In genomic region chr12:80925919-80926318, GRCm38 (mm10) we compare ENCODE assay signal across 18 mouse cellular contexts. TPM values are rescaled to one million over a fixed set of nuclear protein-coding genes. Genes with fewer than 3 reads are reported as not detected.
DNase-seq lines count a peak whose midpoint lies in the region; ATAC-seq and TF ChIP-seq lines count a peak whose summit lies in the region.
"Had no signal": no experiment of that assay in that cellular context is flagged by ENCODE, and none has a peak within 500 bp of the region (broad histone marks: within the 10 kb centered on the region; RNA-seq: fewer than 3 reads in every experiment).

No protein-coding gene starts in this region.

- H3K4me1 ChIP-seq in stomach, embryonic 15.5 days, result peaks cover 2% of the 10 kb centered on the region; the same call in 1 of the 2 replicates
- H3K4me1 ChIP-seq in stomach, postnatal 0 days (replicated peaks; ENCODE audit: control insufficient read depth, insufficient read depth), result no peaks in the 10 kb centered on the region
- H3K4me1 ChIP-seq in kidney, embryonic 16.5 days (ENCODE audit: insufficient read depth, low read length), result peaks cover 17% of the 10 kb centered on the region; the same call in 1 of the 2 replicates
- H3K4me1 ChIP-seq in hindbrain, embryonic 14.5 days (replicated peaks; ENCODE audit: control insufficient read depth, insufficient read depth, low read length), result no peaks in the 10 kb centered on the region

- H3K4me3 ChIP-seq in stomach, embryonic 15.5 days (replicated peaks), result no peak overlapping the region
- H3K4me3 ChIP-seq in stomach, postnatal 0 days (ENCODE audit: low read depth, low read length), result no peak overlapping the region
- no peak overlapping the region for H3K4me3 ChIP-seq in kidney, embryonic 16.5 days (ENCODE audit: low read length)
- no peak overlapping the region for H3K4me3 ChIP-seq in hindbrain, embryonic 14.5 days (replicated peaks; ENCODE audit: low read length)
- H3K4me3 ChIP-seq: hindbrain, embryonic 10.5 days; neural tube, embryonic 13.5 days had no signal

- 0 out of 2 replicates have a peak overlapping the region, but pooled peaks have one; percentile 9 for H3K27ac ChIP-seq in stomach, embryonic 15.5 days
- H3K27ac ChIP-seq in stomach, postnatal 0 days (replicated peaks), result no peak overlapping the region
- H3K27ac ChIP-seq in kidney, embryonic 16.5 days (ENCODE audit: low read length), result no peak overlapping the region
- H3K27ac ChIP-seq in hindbrain, embryonic 14.5 days, result no peak overlapping the region
- H3K27ac ChIP-seq: hindbrain, embryonic 10.5 days; liver, embryonic 14.5 days; macrophage; neural tube, embryonic 13.5 days had no signal

- ATAC-seq in stomach, embryonic 15.5 days (ENCODE audit: insufficient read depth, low FRiP score, low read depth), result no peak
- ATAC-seq in stomach, postnatal 0 days (ENCODE audit: low FRiP score, low TSS enrichment), result no peak
- ATAC-seq in kidney, embryonic 16.5 days (ENCODE audit: low FRiP score, low TSS enrichment), result peak; percentile 75
- ATAC-seq in hindbrain, embryonic 14.5 days (ENCODE audit: low FRiP score), result no peak
- ATAC-seq: midbrain, embryonic 16.5 days had no signal

- no peak overlapping the region for H3K4me2 ChIP-seq in stomach, embryonic 15.5 days
- no peak overlapping the region for H3K4me2 ChIP-seq in stomach, postnatal 0 days (replicated peaks; ENCODE audit: low read depth)
- H3K4me2 ChIP-seq in kidney, embryonic 16.5 days (replicated peaks; ENCODE audit: low read depth, low read length), result no peak overlapping the region
- H3K4me2 ChIP-seq in hindbrain, embryonic 14.5 days (replicated peaks), result no peak overlapping the region
- H3K4me2 ChIP-seq: neural tube, embryonic 13.5 days had no signal

- no peaks in the 10 kb centered on the region for H3K9me3 ChIP-seq in stomach, embryonic 15.5 days
- no peaks in the 10 kb centered on the region for H3K9me3 ChIP-seq in stomach, postnatal 0 days (ENCODE audit: control insufficient read depth, low read length)
- H3K9me3 ChIP-seq in kidney, embryonic 16.5 days (ENCODE audit: low read length), result no peaks in the 10 kb centered on the region
- no peaks in the 10 kb centered on the region for H3K9me3 ChIP-seq in hindbrain, embryonic 14.5 days (ENCODE audit: control insufficient read depth, low read length)
- H3K9me3 ChIP-seq: G1E; hindbrain, embryonic 10.5 days; neural tube, embryonic 13.5 days had no signal

- DNase-seq in adrenal gland, postnatal 10 days, result peak; percentile 66
- no peak for DNase-seq in adrenal gland, adult 8-10 months
- DNase-seq in stomach, postnatal 0 days (ENCODE audit: low spot score), result no peak
- no peak for DNase-seq in hindbrain, embryonic 14.5 days (ENCODE audit: low spot score)
- no peak for DNase-seq in gastrocnemius, postnatal 14 days
- DNase-seq in thymus, postnatal 14 days, result no peak
- DNase-seq: right cerebral cortex, adult 18-20 months; thymus, postnatal 4 days had no signal

- no peak for TF ChIP-seq EP300 in stomach, postnatal 0 days (optimal IDR thresholded peaks at IDR 0.05)

- H3K27me3 ChIP-seq in stomach, embryonic 15.5 days (replicated peaks), result no peaks in the 10 kb centered on the region
- no peaks in the 10 kb centered on the region for H3K27me3 ChIP-seq in stomach, postnatal 0 days (ENCODE audit: control insufficient read depth, insufficient read depth, low read length)
- no peaks in the 10 kb centered on the region; the same call in 1 of the 2 replicates for H3K27me3 ChIP-seq in kidney, embryonic 16.5 days (ENCODE audit: insufficient read depth, low read length)
- H3K27me3 ChIP-seq in hindbrain, embryonic 14.5 days (ENCODE audit: control insufficient read depth, insufficient read depth, low read length), result no peaks in the 10 kb centered on the region
- H3K27me3 ChIP-seq: neural tube, embryonic 13.5 days had no signal

- H3K36me3 ChIP-seq in stomach, embryonic 15.5 days, result no peaks in the 10 kb centered on the region
- no peaks in the 10 kb centered on the region for H3K36me3 ChIP-seq in stomach, postnatal 0 days (ENCODE audit: control insufficient read depth, insufficient read depth, low read length)
- no peaks in the 10 kb centered on the region for H3K36me3 ChIP-seq in kidney, embryonic 16.5 days (ENCODE audit: insufficient read depth, low read length)
- H3K36me3 ChIP-seq in hindbrain, embryonic 14.5 days (replicated peaks; ENCODE audit: control insufficient read depth, insufficient read depth), result no peaks in the 10 kb centered on the region
- H3K36me3 ChIP-seq: G1E; hindbrain, embryonic 10.5 days; neural tube, embryonic 13.5 days had no signal

- no peak overlapping the region for H3K9ac ChIP-seq in stomach, embryonic 15.5 days
- H3K9ac ChIP-seq in stomach, postnatal 0 days (ENCODE audit: low read length), result no peak overlapping the region
- H3K9ac ChIP-seq in kidney, embryonic 16.5 days (replicated peaks; ENCODE audit: low read length), result no peak overlapping the region
- H3K9ac ChIP-seq in hindbrain, embryonic 14.5 days, result no peak overlapping the region
- H3K9ac ChIP-seq: liver, embryonic 14.5 days; neural tube, embryonic 13.5 days had no signal

- intact Hi-C loops in gastrocnemius, postnatal 14 days (cut with DNase I; ENCODE audit: low total_unique reads), result no loop called here

- TF ChIP-seq CTCF in stomach, postnatal 0 days (IDR thresholded peaks at IDR 0.05; ENCODE audit: low read depth), result no peak

- 53% methylated on average over 7 of the region's 7 CpGs for WGBS in stomach, embryonic 15.5 days
- WGBS in stomach, postnatal 0 days, result 46% methylated on average over 7 of the region's 7 CpGs
- 32% methylated on average over 7 of the region's 7 CpGs for WGBS in kidney, embryonic 16.5 days
- WGBS in hindbrain, embryonic 14.5 days, result 38% methylated on average over 7 of the region's 7 CpGs

RNA-seq across cellular contexts. Expression of gene Srsf5, which starts 19.4 kb away (rescaled TPM):
- total RNA-seq in adrenal gland, postnatal 10 days (2021), result 100 to 1,000 TPM; 303 to 435 TPM
- 100 to 1,000 TPM; 281 to 615 (median 513) TPM for total RNA-seq in adrenal gland, adult 8-10 months (2022)
- polyA plus RNA-seq in stomach, embryonic 15.5 days (2015; fragmentation: Nextera tagmentation; extraction: Ambion mirVana), result 586 and 630 TPM in 2 replicates
- polyA plus RNA-seq in stomach, postnatal 0 days (2015; fragmentation: Nextera tagmentation; extraction: Ambion mirVana), result 283 and 303 TPM in 2 replicates
- polyA plus RNA-seq in kidney, embryonic 16.5 days (2015; fragmentation: Nextera tagmentation; extraction: Ambion mirVana), result 513 and 576 TPM in 2 replicates
- polyA plus RNA-seq in hindbrain, embryonic 14.5 days (2014; fragmentation: Nextera tagmentation; extraction: Ambion mirVana), result 248 and 256 TPM in 2 replicates
- total RNA-seq in gastrocnemius, postnatal 14 days (2021), result 100 to 1,000 TPM in 1 of 2 experiments, 10 to 100 TPM in 1; 96.9 to 112 TPM

RNA-seq across cellular contexts. Expression of gene Slc10a1, which starts 42.6 kb away (rescaled TPM):
- total RNA-seq in adrenal gland, postnatal 10 days (2021), result 10 to 100 TPM; 24.7 to 77.6 TPM
- total RNA-seq in adrenal gland, adult 8-10 months (2022), result under 1 TPM in 2 of 4 experiments, not detected in 2; 0.22 to 0.23 TPM
- polyA plus RNA-seq in stomach, embryonic 15.5 days (2015; fragmentation: Nextera tagmentation; extraction: Ambion mirVana), result 0.83 and 1.3 TPM in 2 replicates
- 0.58 and 1.1 TPM in 2 replicates for polyA plus RNA-seq in stomach, postnatal 0 days (2015; fragmentation: Nextera tagmentation; extraction: Ambion mirVana)
- 0.82 and 1.2 TPM in 2 replicates for polyA plus RNA-seq in kidney, embryonic 16.5 days (2015; fragmentation: Nextera tagmentation; extraction: Ambion mirVana)
- polyA plus RNA-seq in hindbrain, embryonic 14.5 days (2014; fragmentation: Nextera tagmentation; extraction: Ambion mirVana), result 0.20 and 0.55 TPM in 2 replicates
- total RNA-seq in gastrocnemius, postnatal 14 days (2021), result not detected
- total RNA-seq: heart, adult 18-20 months had no signal
- polyA plus RNA-seq: G1E; large intestine, adult 2 months; macrophage had no signal
